Mouse (Mus musculus): ENCODE results near the gene Nkd1.

The Nkd1 gene

DNA sequence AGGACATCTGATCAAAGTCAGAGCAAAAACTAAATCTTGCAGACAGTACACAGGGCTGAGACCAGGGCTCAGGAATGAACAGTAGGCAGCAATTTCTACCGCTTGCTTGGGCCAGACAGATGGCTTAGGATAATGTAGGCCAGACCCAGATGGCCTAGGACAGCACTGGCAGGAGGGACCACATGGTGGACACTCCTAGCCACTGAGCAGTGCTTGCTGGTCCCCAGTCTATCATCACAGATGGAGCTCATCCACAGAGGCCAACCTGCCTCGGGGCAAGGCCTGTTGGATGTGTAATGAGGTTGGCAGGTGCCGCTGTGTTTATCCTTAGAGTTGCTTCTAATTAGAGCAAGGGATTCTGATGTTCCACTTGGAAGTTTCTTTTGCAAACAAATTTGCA lies 102.2 kb downstream of the Nkd1 start:
- no peak for DNase-seq

DNA sequence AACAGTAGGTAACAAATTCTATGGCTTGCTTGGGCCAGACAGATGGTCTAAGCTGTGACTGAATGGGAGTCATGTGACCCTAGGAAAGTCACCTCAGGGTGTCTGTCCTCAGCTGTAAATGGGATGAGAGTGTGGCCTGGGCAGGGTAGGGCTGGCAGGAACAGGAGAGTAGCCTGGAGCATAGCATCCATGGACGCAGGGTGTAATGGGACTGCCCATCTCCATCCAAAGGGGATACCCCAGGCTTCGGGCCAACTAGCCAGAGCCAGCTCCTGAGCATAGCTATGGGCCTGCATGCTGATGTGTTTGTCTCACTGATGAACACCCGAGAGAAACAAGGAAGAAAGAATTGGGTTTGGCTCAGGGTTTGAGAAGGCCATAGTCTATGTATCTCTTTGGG lies 103.1 kb downstream of the Nkd1 start:
- DNase-seq: no peak

DNA sequence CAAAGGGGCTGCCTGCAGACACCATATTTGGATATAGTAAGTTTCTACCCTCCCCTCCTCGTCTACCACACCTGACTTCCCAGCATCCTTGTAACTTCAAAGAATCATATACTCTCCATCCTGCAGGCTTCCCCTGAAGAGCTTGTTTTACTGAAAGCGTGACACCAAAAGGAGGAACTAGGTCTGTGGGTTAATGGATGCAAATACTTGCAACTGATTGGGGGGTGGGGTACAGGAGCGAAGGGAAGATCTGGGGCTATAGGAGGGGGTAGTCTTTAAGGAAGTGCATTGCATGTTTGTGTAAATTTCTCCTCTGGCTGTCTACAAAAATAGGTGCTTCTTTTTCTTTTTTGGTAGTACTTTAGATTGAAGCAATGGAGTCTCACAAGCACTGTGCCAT lies 105.3 kb downstream of the Nkd1 start:
- DNase-seq: no peak

- DNase-seq: no peak
Observed at GRCm38 (mm10) chr8:88626940-88627264, 105.7 kb downstream of the Nkd1 start.

- DNase-seq: no peak
Observed at GRCm38 (mm10) chr8:88627265-88627991, 106.3 kb downstream of the Nkd1 start.

DNA sequence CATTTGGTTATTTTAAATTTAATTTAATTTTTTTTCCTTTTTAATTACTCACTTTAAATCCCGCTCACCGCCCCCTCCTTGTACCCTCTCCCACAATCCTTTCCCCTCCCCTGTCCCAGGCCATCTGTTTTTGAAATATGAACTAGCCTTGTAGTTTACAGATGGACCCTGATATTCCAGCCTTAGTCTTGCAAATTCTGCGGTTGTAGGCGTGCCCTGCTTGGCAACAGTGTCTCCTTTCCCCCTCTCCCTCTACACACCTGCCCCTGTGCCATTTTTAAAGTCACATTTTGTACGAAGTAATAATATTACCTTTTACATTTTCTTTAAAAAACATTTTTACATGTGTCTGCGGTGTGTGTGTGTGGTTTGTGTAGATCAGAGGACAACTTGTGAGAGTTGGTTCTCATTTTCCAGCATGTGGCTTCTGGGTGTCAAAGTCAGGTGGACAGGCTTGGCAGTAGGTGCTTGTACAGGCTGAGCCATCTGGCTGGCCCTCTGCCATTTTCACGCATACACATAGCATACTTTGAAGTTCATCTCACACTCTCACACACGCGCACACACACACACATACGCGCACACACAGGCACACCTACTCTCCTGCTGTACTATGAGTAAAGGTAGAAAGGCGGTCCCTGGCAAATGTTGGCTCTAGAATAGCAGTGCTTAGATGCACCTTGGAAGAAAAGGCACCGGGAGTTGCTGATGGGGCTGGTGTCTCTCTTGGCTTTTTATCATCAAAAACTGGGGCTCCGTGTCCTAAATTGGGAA lies 107.0 kb downstream of the Nkd1 start:
- DNase-seq: no peak

GRCm38 (mm10) chr8:88630225-88630624 lies 109.1 kb downstream of the Nkd1 start:
- DNase-seq: no peak

GRCm38 (mm10) chr8:88631081-88631480 lies 109.9 kb downstream of the Nkd1 start:
- DNase-seq: peak in 1 of 2 experiments; percentile 35

- no peak for DNase-seq
Observed at GRCm38 (mm10) chr8:88633343-88633765, 112.2 kb downstream of the Nkd1 start.

DNA sequence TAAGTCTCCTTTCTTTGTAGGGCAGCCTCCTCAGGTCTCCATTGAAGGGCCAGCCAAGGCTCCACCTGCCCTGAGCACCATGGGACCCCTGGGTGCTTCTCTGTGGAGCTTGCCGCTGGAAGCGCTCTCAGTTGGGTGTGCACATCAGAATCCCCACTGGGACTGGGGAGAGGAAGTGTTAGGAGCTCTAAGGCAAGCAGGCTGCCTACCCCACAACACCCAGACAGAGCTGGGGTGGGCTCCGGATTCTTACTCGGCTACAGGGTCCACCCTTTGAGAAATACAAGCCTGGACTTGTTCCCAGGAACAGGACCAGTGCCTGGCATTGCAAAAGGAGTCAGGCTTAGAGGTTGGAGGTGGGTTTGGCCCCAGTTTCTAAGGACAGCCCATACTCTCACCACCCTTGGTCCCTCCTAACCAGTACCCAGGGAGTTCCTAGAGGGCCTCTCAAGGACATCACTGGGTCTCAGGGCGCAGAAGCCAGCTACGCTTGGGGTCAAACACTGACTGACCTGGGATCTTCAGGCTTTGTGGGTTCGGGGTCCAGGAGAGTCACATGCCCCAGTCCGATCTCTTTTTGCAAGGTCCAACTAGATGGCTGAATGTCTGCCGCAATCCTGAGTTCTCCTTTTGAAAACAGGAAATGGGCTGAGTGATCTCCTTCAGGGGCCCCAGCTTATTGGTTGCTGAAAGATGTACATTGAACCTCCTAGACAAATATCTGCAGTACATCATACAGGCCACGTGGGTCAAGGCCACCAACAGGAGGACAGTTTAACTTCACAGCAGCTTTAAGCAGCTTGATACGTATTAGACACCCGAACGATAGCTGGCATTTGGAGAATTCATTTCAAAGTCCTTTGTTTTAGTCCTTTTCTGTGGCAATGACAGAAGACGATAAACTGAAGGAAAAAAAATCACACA lies 114.6 kb downstream of the Nkd1 start, which contains the start of gene Snx20:
Snx20 (minus strand) TSS at position 655 of the 924 bp plus-strand sequence.
- peak; percentile 47 to 58 for DNase-seq

DNA sequence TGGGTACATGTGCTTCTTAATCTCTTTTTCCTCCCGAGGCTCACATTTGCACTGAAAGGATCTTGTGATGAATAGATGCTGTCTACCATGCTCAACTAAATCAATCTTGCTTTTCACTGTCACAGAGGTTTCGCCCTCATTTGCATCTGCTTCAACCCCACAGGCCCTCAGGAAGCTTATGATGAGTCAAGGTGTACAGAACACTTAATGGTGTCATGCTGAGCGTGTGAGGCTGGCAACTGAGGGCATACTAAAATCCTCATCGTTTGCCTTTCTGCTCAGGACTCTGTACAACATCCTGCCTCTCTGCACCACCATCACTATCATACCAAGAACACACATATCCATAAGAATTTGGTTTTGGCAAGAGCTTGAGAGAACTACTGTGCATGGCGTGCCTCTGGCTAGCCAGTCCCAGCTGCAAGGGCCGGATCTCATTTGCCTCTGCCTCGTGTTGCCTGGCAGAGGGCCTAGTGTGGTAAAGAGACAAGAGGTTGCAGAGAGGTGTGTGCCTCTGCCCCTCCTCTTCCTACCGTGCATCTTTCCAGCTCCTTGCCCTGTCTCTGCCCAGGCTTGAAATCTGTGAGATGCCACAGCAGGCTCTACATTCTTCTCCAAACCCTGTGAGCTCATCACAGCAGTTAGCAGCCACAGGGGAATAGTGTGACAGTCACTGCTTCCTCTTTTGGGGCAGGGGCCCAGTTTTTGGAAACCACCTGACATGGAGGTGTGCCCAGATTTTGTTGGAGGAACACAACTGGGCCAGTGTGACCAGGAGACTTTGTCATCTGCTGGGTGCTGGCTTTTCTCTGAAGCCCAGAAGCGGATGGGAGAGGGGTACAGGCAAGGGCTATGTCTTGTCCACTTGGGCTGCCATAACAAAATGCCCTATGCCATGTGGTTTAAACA lies 116.2 kb downstream of the Nkd1 start:
- no peak for DNase-seq

- DNase-seq: no peak
Observed at GRCm38 (mm10) chr8:88638908-88639307, 117.8 kb downstream of the Nkd1 start.

DNA sequence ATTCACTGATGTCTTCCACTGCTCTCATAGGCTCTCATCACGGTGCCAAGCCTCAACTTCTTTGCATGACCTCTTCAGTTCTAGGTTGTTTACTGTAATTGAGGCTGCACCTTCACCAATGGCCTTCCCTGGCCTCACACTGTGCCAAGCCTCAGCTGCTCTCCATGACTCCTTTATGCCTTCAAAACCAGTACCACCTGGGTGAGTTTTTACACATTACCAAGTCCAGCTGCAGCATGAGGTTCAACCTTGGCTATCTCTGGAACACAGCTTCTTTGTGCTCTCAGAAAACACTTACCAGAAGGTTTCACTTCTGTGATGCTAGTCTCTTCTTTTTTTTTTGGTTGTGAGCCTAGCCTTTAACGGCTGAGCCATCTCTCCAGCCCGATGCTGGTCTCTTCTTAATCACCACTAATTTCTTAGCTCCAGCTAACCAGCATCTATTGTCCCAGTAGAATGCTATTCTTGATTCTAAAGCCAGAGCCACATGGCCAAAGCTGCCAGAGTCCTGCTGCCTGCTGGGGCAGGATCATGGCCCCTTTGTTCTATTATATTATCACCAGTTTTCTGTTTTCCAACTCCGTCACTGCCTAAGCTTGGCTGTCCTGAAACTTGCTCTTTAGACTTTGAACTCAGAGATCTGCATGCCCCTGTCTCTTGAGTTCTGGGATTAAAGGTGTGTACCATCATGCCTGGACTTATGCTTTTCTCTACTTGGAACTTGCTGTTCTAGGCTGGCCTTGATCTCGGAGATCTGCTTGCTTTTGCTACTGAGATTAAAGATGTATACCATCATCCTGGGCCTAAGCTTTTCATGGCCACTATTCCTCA lies 121.8 kb downstream of the Nkd1 start:
- no peak for DNase-seq
